Mouse (Mus musculus): ENCODE measurements around the gene Adh7.

Gene Adh7

GRCm38 (mm10) chr3:138217631-138218264 is at the start of gene Adh7:
TSS of gene Adh7 (plus strand) at chr3:138217760.
- DNase-seq (ENCODE audit: low spot score), result no peak

- no peak for DNase-seq (ENCODE audit: low spot score)
Measured at GRCm38 (mm10) chr3:138173291-138173690, 44.3 kb upstream of the Adh7 start.

- no peak for DNase-seq (ENCODE audit: low spot score)
Measured at GRCm38 (mm10) chr3:138175551-138175950, 42.0 kb upstream of the Adh7 start.

- no peak for DNase-seq (ENCODE audit: low spot score)
Measured at GRCm38 (mm10) chr3:138182019-138182418, 35.5 kb upstream of the Adh7 start.

GRCm38 (mm10) chr3:138183371-138183770 is 34.2 kb upstream of the Adh7 start:
- DNase-seq (ENCODE audit: low spot score), result no peak

- DNase-seq (ENCODE audit: low spot score), result no peak
Measured at GRCm38 (mm10) chr3:138185290-138185689, 32.3 kb upstream of the Adh7 start.

GRCm38 (mm10) chr3:138185995-138186930 is 31.3 kb upstream of the Adh7 start:
- no peak for DNase-seq (ENCODE audit: low spot score)

GRCm38 (mm10) chr3:138192260-138192659 is 25.3 kb upstream of the Adh7 start:
- DNase-seq (ENCODE audit: low spot score), result no peak

GRCm38 (mm10) chr3:138193683-138194302 is 23.8 kb upstream of the Adh7 start, which contains the start of gene 4930579F01Rik:
TSS of gene 4930579F01Rik (minus strand) at chr3:138193825.
- DNase-seq (ENCODE audit: low spot score), result no peak

GRCm38 (mm10) chr3:138197093-138197492 is 20.5 kb upstream of the Adh7 start:
- no peak for DNase-seq (ENCODE audit: low spot score)

GRCm38 (mm10) chr3:138197556-138197955 is 20.0 kb upstream of the Adh7 start:
- no peak for DNase-seq (ENCODE audit: low spot score)

GRCm38 (mm10) chr3:138197973-138198721 is 19.4 kb upstream of the Adh7 start:
- DNase-seq (ENCODE audit: low spot score), result peak; percentile 97

- no peak for DNase-seq (ENCODE audit: low spot score)
Measured at GRCm38 (mm10) chr3:138198722-138199068, 18.9 kb upstream of the Adh7 start.

- no peak for DNase-seq (ENCODE audit: low spot score)
Measured at GRCm38 (mm10) chr3:138208821-138209220, 8.7 kb upstream of the Adh7 start.

- DNase-seq (ENCODE audit: low spot score), result no peak
Measured at GRCm38 (mm10) chr3:138210432-138211075, 7.0 kb upstream of the Adh7 start.

GRCm38 (mm10) chr3:138212431-138212951 is 5.1 kb upstream of the Adh7 start:
- DNase-seq (ENCODE audit: low spot score), result no peak

GRCm38 (mm10) chr3:138215395-138215989 is 2.1 kb upstream of the Adh7 start:
- DNase-seq (ENCODE audit: low spot score), result peak; percentile 49

- no peak for DNase-seq (ENCODE audit: low spot score)
Measured at GRCm38 (mm10) chr3:138216091-138216490, 1.5 kb upstream of the Adh7 start.

GRCm38 (mm10) chr3:138221116-138221515 is 3.6 kb downstream of the Adh7 start:
- DNase-seq (ENCODE audit: low spot score), result no peak

- DNase-seq (ENCODE audit: low spot score), result no peak
Measured at GRCm38 (mm10) chr3:138222511-138222910, 5.0 kb downstream of the Adh7 start.

- peak; percentile 92 for DNase-seq (ENCODE audit: low spot score)
Measured at GRCm38 (mm10) chr3:138222952-138223351, 5.4 kb downstream of the Adh7 start.

Data from embryo, embryonic 10 days (tissue).